Mouse (Mus musculus) intestine, postnatal 0 days (tissue): ENCODE measurements around the gene Efcab11. TPM values are rescaled to one million over a fixed set of nuclear protein-coding genes. Genes with fewer than 3 reads are reported as not detected.

Experiments
- ATAC-seq: fragments of 200-750 bp; cut with Nextera tagmentation; 2 replicates; pipeline ENCODE4 v1.8.0; 2017; ENCODE audit warnings: mild to moderate bottlenecking, moderate TSS enrichment, moderate library complexity
- H3K27ac ChIP-seq: fragments of 300-500 bp; sonication (generic); 2 replicates; pipeline ENCODE4 v1.5.1; 2014; ENCODE audit warnings: mild to moderate bottlenecking, low read depth, low read length, moderate library complexity
- H3K27me3 ChIP-seq: fragments of 300-500 bp; sonication (generic); replicated peaks from 2 replicates; pipeline ENCODE4 v1.6.1; 2014; ENCODE audit warnings: low read length, mixed read lengths; ENCODE audit not compliant: control insufficient read depth, insufficient read depth
- H3K36me3 ChIP-seq: fragments of 300-500 bp; sonication (generic); 2 replicates; pipeline ENCODE4 v1.6.1; 2014; ENCODE audit warnings: mild to moderate bottlenecking, moderate library complexity; ENCODE audit not compliant: control insufficient read depth, insufficient read depth
- H3K4me1 ChIP-seq: fragments of 300-500 bp; sonication (generic); replicated peaks from 2 replicates; pipeline ENCODE4 v1.6.1; 2014; ENCODE audit warnings: antibody characterized with exemption, low read length, mixed read lengths; ENCODE audit not compliant: control insufficient read depth, insufficient read depth
- H3K4me2 ChIP-seq: fragments of 300-500 bp; sonication (generic); replicated peaks from 2 replicates; pipeline ENCODE4 v1.6.1; 2014; ENCODE audit warnings: low read depth, mild to moderate bottlenecking, moderate library complexity
- H3K4me3 ChIP-seq: fragments of 300-500 bp; sonication (generic); 2 replicates; pipeline ENCODE4 v1.5.1; 2014; ENCODE audit warnings: low read depth, low read length
- H3K9ac ChIP-seq: fragments of 300-500 bp; sonication (generic); 2 replicates; pipeline ENCODE4 v1.6.1; 2014; ENCODE audit warnings: mild to moderate bottlenecking, low read depth, low read length
- H3K9me3 ChIP-seq: fragments of 300-500 bp; sonication (generic); 2 replicates; pipeline ENCODE4 v1.6.1; 2016; ENCODE audit warnings: mixed run types; ENCODE audit not compliant: control insufficient read depth
- CTCF ChIP-seq: sonication (generic); IDR thresholded peaks from 2 replicates; pipeline ENCODE4 v1.5.1; 2016; ENCODE audit warnings: low read depth, mild to moderate bottlenecking, control low read depth, antibody characterized with exemption, moderate library complexity
- WGBS: fragments of 180-500 bp; shearing (Covaris S2); extraction: QIAGEN DNeasy Blood & Tissue Kit; methylation state at CpG from one replicate; pipeline ENCODE4 v1.1.7; 2014; 5-methylcytosine and 5-hydroxymethylcytosine counted together
- polyA plus RNA-seq: library from polyadenylated mRNA; unstranded; fragments of >200 nt; fragmentation: Nextera tagmentation; extraction: Ambion mirVana; gene quantifications from 2 replicates; pipeline ENCODE4 v1.2.1, GENCODE M21; 2015

The Efcab11 gene
- 3.2 and 3.3 TPM in 2 replicates for polyA plus RNA-seq

- Histone ChIP-seq H3K27me3 (no peaks in the 10 kb centered on the region), H3K9me3 (no peaks in the 10 kb centered on the region), H3K4me2 (peak within 1 kb of the TSS; percentile 95), H3K4me3 (peak within 1 kb of the TSS; percentile 88), H3K36me3 (0 out of 2 replicates have a peak, but pooled peaks cover 4% of the 10 kb centered on the region), H3K27ac (peak within 1 kb of the TSS; percentile 57; the same call in 1 of the 2 replicates), H3K9ac (peak within 1 kb of the TSS; percentile 70), H3K4me1 (no peaks in the 10 kb centered on the region)
- peak; percentile 90 for ATAC-seq
- under 1% methylated on average over 73 of the region's 73 CpGs for WGBS
- peak; percentile 34 for TF ChIP-seq CTCF
Measured at GRCm38 (mm10) chr12:99884269-99885261, at the start of gene Efcab11, which contains the start of gene Tdp1. Gene Efcab11 (minus strand): TSS chr12:99884439. Gene Tdp1 (plus strand): TSS chr12:99884517.

GRCm38 (mm10) chr12:99933630-99934029, 49.4 kb upstream of the Efcab11 start:
- WGBS, result 66% methylated on average over 3 of the region's 3 CpGs
- ATAC-seq, result no peak
- Histone ChIP-seq H3K9me3 (no peaks in the 10 kb centered on the region), H3K27me3 (no peaks in the 10 kb centered on the region), H3K4me2 (no peak overlapping the region), H3K4me3 (no peak overlapping the region), H3K36me3 (no peaks in the 10 kb centered on the region; the same call in 1 of the 2 replicates), H3K4me1 (no peaks in the 10 kb centered on the region), H3K27ac (no peak overlapping the region), H3K9ac (no peak overlapping the region)
- TF ChIP-seq CTCF, result no peak

GRCm38 (mm10) chr12:99932245-99932644, 48.0 kb upstream of the Efcab11 start:
- no peak for TF ChIP-seq CTCF
- ATAC-seq, result no peak
- H3K9ac ChIP-seq, result no peak overlapping the region
- H3K36me3 ChIP-seq, result no peaks in the 10 kb centered on the region; the same call in 1 of the 2 replicates
- H3K27ac ChIP-seq, result no peak overlapping the region
- no peaks in the 10 kb centered on the region for H3K27me3 ChIP-seq
- no peak overlapping the region for H3K4me3 ChIP-seq
- H3K9me3 ChIP-seq, result no peaks in the 10 kb centered on the region
- WGBS, result 92% methylated on average over 4 of the region's 4 CpGs
- H3K4me1 ChIP-seq, result no peaks in the 10 kb centered on the region
- H3K4me2 ChIP-seq, result no peak overlapping the region

GRCm38 (mm10) chr12:99929160-99929559, 44.9 kb upstream of the Efcab11 start:
- Histone ChIP-seq H3K9ac (no peak overlapping the region), H3K36me3 (no peaks in the 10 kb centered on the region), H3K9me3 (no peaks in the 10 kb centered on the region), H3K4me1 (no peaks in the 10 kb centered on the region), H3K4me3 (no peak overlapping the region), H3K27me3 (no peaks in the 10 kb centered on the region), H3K27ac (no peak overlapping the region), H3K4me2 (no peak overlapping the region)
- no peak for TF ChIP-seq CTCF
- no peak for ATAC-seq
- 84% methylated on average over 1 of the region's 1 CpGs for WGBS

- H3K9ac ChIP-seq, result no peak overlapping the region
- TF ChIP-seq CTCF, result no peak
- ATAC-seq, result no peak
- no peaks in the 10 kb centered on the region for H3K36me3 ChIP-seq
- 93% methylated on average over 7 of the region's 7 CpGs for WGBS
- no peak overlapping the region for H3K27ac ChIP-seq
- H3K4me3 ChIP-seq, result no peak overlapping the region
- H3K4me2 ChIP-seq, result no peak overlapping the region
- no peaks in the 10 kb centered on the region for H3K9me3 ChIP-seq
- no peaks in the 10 kb centered on the region for H3K4me1 ChIP-seq
- no peaks in the 10 kb centered on the region for H3K27me3 ChIP-seq
Measured at GRCm38 (mm10) chr12:99928311-99928710, 44.1 kb upstream of the Efcab11 start.

GRCm38 (mm10) chr12:99923703-99924102, 39.5 kb upstream of the Efcab11 start:
- ATAC-seq, result no peak
- Histone ChIP-seq H3K4me3 (no peak overlapping the region), H3K9me3 (no peaks in the 10 kb centered on the region), H3K27me3 (no peaks in the 10 kb centered on the region), H3K4me2 (no peak overlapping the region), H3K27ac (no peak overlapping the region), H3K4me1 (no peaks in the 10 kb centered on the region), H3K36me3 (no peaks in the 10 kb centered on the region), H3K9ac (no peak overlapping the region)
- no peak for TF ChIP-seq CTCF
- 84% methylated on average over 5 of the region's 5 CpGs for WGBS
